Mouse (Mus musculus) myocyte (in vitro differentiated cells): ENCODE measurements around the gene Lin9.
"Not testable (repeated sequence)": the region's sequence is repeated elsewhere in the genome, so short reads cannot be mapped to it uniquely, and the experiment has no call there.

Experiments used
- CEBPB ChIP-seq: IDR thresholded peaks from 2 replicates; pipeline ENCODE4 v1.6.1; 2011; ENCODE audit warnings: mild to moderate bottlenecking, moderate library complexity; ENCODE audit not compliant: poor library complexity, insufficient read depth, severe bottlenecking
- E2F4 ChIP-seq: IDR thresholded peaks from one replicate; pipeline ENCODE4 v1.6.1; 2011; ENCODE audit warnings: mild to moderate bottlenecking, control low read depth, moderate library complexity; ENCODE audit not compliant: insufficient read depth
- MAX ChIP-seq: IDR thresholded peaks from one replicate; pipeline ENCODE4 v1.6.1; 2011; ENCODE audit warnings: low read depth, mild to moderate bottlenecking, control low read depth
- MYOD1 ChIP-seq, 3 experiments: IDR thresholded peaks; one replicate each; pipeline ENCODE4 v1.6.1; 2011; ENCODE audit warnings: control low read depth in 2 of 3, low read depth in 2 of 3, mild to moderate bottlenecking in 2 of 3, moderate library complexity in 1 of 3; ENCODE audit not compliant: insufficient read length in 2 of 3, control insufficient read depth in 1 of 3
- MYOG ChIP-seq, 3 experiments: IDR thresholded peaks; one replicate each; pipeline ENCODE4 v1.6.1; 2011; ENCODE audit warnings: control low read depth in 2 of 3, low read depth in 2 of 3, mild to moderate bottlenecking in 2 of 3; ENCODE audit not compliant: insufficient read length in 2 of 3, control insufficient read depth in 1 of 3, insufficient read depth in 1 of 3
- POLR2A ChIP-seq: IDR thresholded peaks from one replicate; pipeline ENCODE4 v1.6.1; 2011; ENCODE audit warnings: low read depth, mild to moderate bottlenecking, control low read depth, moderate library complexity; ENCODE audit not compliant: insufficient read length
- POLR2AphosphoS2 ChIP-seq: IDR thresholded peaks from one replicate; pipeline ENCODE4 v1.6.1; 2011; ENCODE audit warnings: low read depth, control low read depth; ENCODE audit not compliant: insufficient read length
- REST ChIP-seq: IDR thresholded peaks from one replicate; pipeline ENCODE4 v1.6.1; 2011; ENCODE audit warnings: mild to moderate bottlenecking, control low read depth, moderate library complexity; ENCODE audit not compliant: insufficient read depth, insufficient read length
- SRF ChIP-seq: IDR thresholded peaks from one replicate; pipeline ENCODE4 v1.6.1; 2011; ENCODE audit warnings: low read depth; ENCODE audit not compliant: control insufficient read depth, insufficient read length
- TCF12 ChIP-seq: IDR thresholded peaks from one replicate; pipeline ENCODE4 v1.6.1; 2011; ENCODE audit warnings: mild to moderate bottlenecking, control low read depth; ENCODE audit not compliant: poor library complexity, insufficient read depth, severe bottlenecking
- TCF3 ChIP-seq: IDR thresholded peaks from one replicate; pipeline ENCODE4 v1.6.1; 2011; ENCODE audit warnings: low read depth, control low read depth; ENCODE audit not compliant: insufficient read length
- USF1 ChIP-seq: IDR thresholded peaks from one replicate; pipeline ENCODE4 v1.6.1; 2011; ENCODE audit warnings: low read depth, mild to moderate bottlenecking, control low read depth, moderate library complexity

DNA sequence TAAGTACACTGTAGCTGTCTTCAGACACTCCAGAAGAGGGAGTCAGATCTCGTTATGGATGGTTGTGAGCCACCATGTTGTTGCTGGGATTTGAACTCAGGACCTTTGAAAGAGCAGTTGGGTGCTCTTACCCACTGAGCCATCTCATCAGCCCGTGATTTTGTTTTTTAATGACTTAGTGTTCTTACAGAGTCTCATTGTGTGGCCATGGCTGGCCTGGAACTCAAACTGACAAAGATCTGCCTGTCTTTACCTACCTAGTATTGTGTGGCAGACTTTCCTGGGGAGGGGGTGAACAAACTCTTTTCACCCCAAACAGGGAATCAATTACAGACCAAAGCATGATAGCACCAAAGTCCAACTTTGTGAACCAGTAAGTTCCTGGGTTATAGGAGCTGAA is 3.2 kb upstream of the Lin9 start:
- not testable (repeated sequence) for TF ChIP-seq POLR2A; REST; MAX; USF1; MYOD1 (IDR thresholded peaks at IDR 0.05; ENCODE audit: control insufficient read depth in 1 of 3, insufficient read length in 2 of 3, low read depth in 2 of 3); E2F4; TCF12; POLR2AphosphoS2; MYOG (IDR thresholded peaks at IDR 0.05; ENCODE audit: control insufficient read depth in 1 of 3, insufficient read depth in 1 of 3, insufficient read length in 2 of 3, low read depth in 2 of 3); CEBPB; TCF3; SRF
